Mouse (Mus musculus) thymus, postnatal 10 days (tissue): Measurements from ENCODE around the gene Gins1.
"Not testable (repeated sequence)": the region's sequence is repeated elsewhere in the genome, so short reads cannot be mapped to it uniquely, and the experiment has no call there.

ENCODE experiments used
- DNase-seq, 2 experiments: peaks; one replicate each; pipeline ENCODE4 v3.0.0; 2021; ENCODE audit warnings: low spot score in 2 of 2

The Gins1 gene

GRCm38 (mm10) chr2:150910295-150910881 is 5.2 kb downstream of the Gins1 start:
- no peak for DNase-seq

- DNase-seq: no peak
Measured at GRCm38 (mm10) chr2:150914781-150915515, 9.7 kb downstream of the Gins1 start.

- DNase-seq: no peak
Measured at GRCm38 (mm10) chr2:150915786-150916185, 10.6 kb downstream of the Gins1 start.

GRCm38 (mm10) chr2:150918720-150919119 is 13.5 kb downstream of the Gins1 start:
- DNase-seq: no peak

GRCm38 (mm10) chr2:150920543-150920942 is 15.3 kb downstream of the Gins1 start:
- DNase-seq: no peak

GRCm38 (mm10) chr2:150921697-150922096 is 16.5 kb downstream of the Gins1 start:
- DNase-seq: no peak

GRCm38 (mm10) chr2:150922165-150922564 is 17.0 kb downstream of the Gins1 start:
- DNase-seq: no peak

GRCm38 (mm10) chr2:150923026-150923425 is 17.8 kb downstream of the Gins1 start:
- DNase-seq: no peak

GRCm38 (mm10) chr2:150923505-150923904 is 18.3 kb downstream of the Gins1 start:
- no peak for DNase-seq

- no peak for DNase-seq
Measured at GRCm38 (mm10) chr2:150927038-150927720, 22.0 kb downstream of the Gins1 start.

GRCm38 (mm10) chr2:150929156-150929555 is 24.0 kb downstream of the Gins1 start:
- no peak for DNase-seq

GRCm38 (mm10) chr2:150930806-150931205 is 25.6 kb downstream of the Gins1 start:
- DNase-seq: no peak

- DNase-seq: no peak
Measured at GRCm38 (mm10) chr2:150933482-150933881, 28.3 kb downstream of the Gins1 start.

GRCm38 (mm10) chr2:150934659-150935058 is 29.5 kb downstream of the Gins1 start:
- DNase-seq: no peak

- no peak for DNase-seq
Measured at GRCm38 (mm10) chr2:150944017-150944416, 38.8 kb downstream of the Gins1 start.

- DNase-seq: not testable (repeated sequence)
Measured at GRCm38 (mm10) chr2:150947341-150947740, 42.1 kb downstream of the Gins1 start.

- DNase-seq: not testable (repeated sequence)
Measured at GRCm38 (mm10) chr2:150947880-150948611, 42.8 kb downstream of the Gins1 start.

GRCm38 (mm10) chr2:150948786-150949185 is 43.6 kb downstream of the Gins1 start:
- no peak for DNase-seq

GRCm38 (mm10) chr2:150949652-150950051 is 44.5 kb downstream of the Gins1 start:
- DNase-seq: no peak

GRCm38 (mm10) chr2:150950056-150950455 is 44.9 kb downstream of the Gins1 start:
- no peak for DNase-seq

- DNase-seq: no peak
Measured at GRCm38 (mm10) chr2:150951201-150951600, 46.0 kb downstream of the Gins1 start.

GRCm38 (mm10) chr2:150955859-150956258 is 50.7 kb downstream of the Gins1 start:
- no peak for DNase-seq
